Mouse (Mus musculus): ENCODE measurements around the gene Tdgf1. TPM values are rescaled to one million over a fixed set of nuclear protein-coding genes. Genes with fewer than 3 reads are reported as not detected.

The Tdgf1 gene
- total and polyA plus RNA-seq, 2 experiments from 2014 or later: 0.66 TPM; not detected in 1

DNA sequence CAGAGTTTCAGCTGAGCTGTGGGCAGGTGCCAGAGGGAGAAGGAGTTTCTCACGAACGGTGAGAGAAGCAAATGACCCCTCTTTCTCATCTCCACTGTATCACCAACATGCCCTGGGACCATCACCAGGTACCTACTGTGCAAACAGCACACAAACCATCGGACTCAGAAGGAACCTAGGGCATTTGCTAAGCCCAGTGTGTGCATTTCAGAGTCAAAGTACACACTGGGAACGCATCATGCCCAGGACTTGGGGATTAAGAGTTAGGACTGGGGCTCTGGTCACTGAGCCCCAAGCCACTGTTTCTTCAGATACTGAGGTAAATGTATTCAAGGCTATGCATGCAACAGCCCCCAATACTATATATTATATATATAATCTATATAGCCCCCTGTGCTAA, 41.4 kb upstream of the Tdgf1 start:
- Histone ChIP-seq H3K9me3 (ENCODE audit: low read length) (no peaks in the 10 kb centered on the region), H3K4me1 (ENCODE audit: insufficient read depth, low read length) (no peaks in the 10 kb centered on the region), H3K4me2 (ENCODE audit: low read depth, low read length) (no peak overlapping the region), H3K9ac (replicated peaks; ENCODE audit: low read length) (no peak overlapping the region), H3K4me3 (ENCODE audit: low read length) (no peak overlapping the region), H3K36me3 (ENCODE audit: insufficient read depth, low read length) (no peaks in the 10 kb centered on the region), H3K27ac (no peak overlapping the region), H3K27me3 (ENCODE audit: insufficient read depth, low read length) (no peaks in the 10 kb centered on the region)
- ATAC-seq: no peak
- no peak for TF ChIP-seq CTCF (IDR thresholded peaks at IDR 0.05; ENCODE audit: low read depth)
- no peak for DNase-seq (ENCODE audit: low spot score)
- 81% methylated on average over 4 of the region's 4 CpGs for WGBS

DNA sequence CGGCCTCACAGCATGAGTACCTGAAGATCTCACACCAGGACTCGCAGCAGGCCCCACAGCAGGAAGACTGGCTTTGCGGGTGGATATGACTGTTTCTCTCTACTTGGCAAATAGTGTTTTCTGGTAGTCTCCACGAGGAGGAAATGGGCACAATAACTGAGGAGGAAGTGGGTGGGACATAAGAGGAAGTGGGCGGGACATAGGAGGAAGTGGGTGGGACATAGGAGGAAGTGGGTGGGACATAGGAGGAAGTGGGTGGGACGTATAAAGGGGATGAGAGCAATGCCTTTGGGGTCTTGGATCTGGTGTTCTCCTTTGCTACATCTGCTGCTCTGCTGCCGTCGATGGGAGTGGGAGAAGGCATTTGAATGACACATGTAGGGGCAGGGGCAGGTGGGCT, 40.0 kb upstream of the Tdgf1 start:
- Histone ChIP-seq H3K36me3 (ENCODE audit: insufficient read depth, low read length) (no peaks in the 10 kb centered on the region), H3K9ac (replicated peaks; ENCODE audit: low read length) (no peak overlapping the region), H3K9me3 (ENCODE audit: low read length) (no peaks in the 10 kb centered on the region), H3K4me2 (ENCODE audit: low read depth, low read length) (no peak overlapping the region), H3K4me1 (ENCODE audit: insufficient read depth, low read length) (no peaks in the 10 kb centered on the region), H3K4me3 (ENCODE audit: low read length) (no peak overlapping the region), H3K27me3 (ENCODE audit: insufficient read depth, low read length) (no peaks in the 10 kb centered on the region), H3K27ac (no peak overlapping the region)
- WGBS: 88% methylated on average over 8 of the region's 8 CpGs
- no peak for DNase-seq (ENCODE audit: low spot score)
- no peak for TF ChIP-seq CTCF (IDR thresholded peaks at IDR 0.05; ENCODE audit: low read depth)
- no peak for ATAC-seq

DNA sequence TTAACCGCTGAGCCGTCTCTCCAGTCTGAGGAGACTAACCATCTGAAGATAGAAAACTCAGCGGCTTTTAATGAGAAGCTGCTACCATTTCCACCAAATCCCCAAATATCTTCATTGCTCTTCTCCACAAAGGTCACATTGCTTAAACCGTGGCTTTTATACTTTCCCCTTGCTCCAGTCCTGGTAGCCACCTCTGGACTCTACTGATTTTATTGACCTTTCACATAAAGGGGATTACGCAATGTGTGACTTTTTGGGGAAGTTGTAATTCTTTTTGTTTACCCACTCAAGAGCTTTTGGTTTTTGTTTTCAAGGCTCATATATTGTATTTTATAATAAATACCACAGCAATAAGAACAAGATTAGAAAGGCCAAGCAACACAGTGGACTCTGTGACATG, 39.6 kb upstream of the Tdgf1 start:
- TF ChIP-seq CTCF (IDR thresholded peaks at IDR 0.05; ENCODE audit: low read depth): no peak
- no peaks in the 10 kb centered on the region for H3K36me3 ChIP-seq (ENCODE audit: insufficient read depth, low read length)
- H3K4me3 ChIP-seq (ENCODE audit: low read length): no peak overlapping the region
- no peaks in the 10 kb centered on the region for H3K27me3 ChIP-seq (ENCODE audit: insufficient read depth, low read length)
- 90% methylated on average over 5 of the region's 5 CpGs for WGBS
- no peak overlapping the region for H3K4me2 ChIP-seq (ENCODE audit: low read depth, low read length)
- ATAC-seq (no peak), DNase-seq (ENCODE audit: low spot score) (no peak)
- H3K9me3 ChIP-seq (ENCODE audit: low read length): no peaks in the 10 kb centered on the region
- H3K27ac ChIP-seq: no peak overlapping the region
- H3K4me1 ChIP-seq (ENCODE audit: insufficient read depth, low read length): no peaks in the 10 kb centered on the region
- H3K9ac ChIP-seq (replicated peaks; ENCODE audit: low read length): no peak overlapping the region

GRCm38 (mm10) chr9:110984096-110984495, 38.1 kb upstream of the Tdgf1 start:
- H3K4me3 ChIP-seq (ENCODE audit: low read length): no peak overlapping the region
- H3K9ac ChIP-seq (replicated peaks; ENCODE audit: low read length): no peak overlapping the region
- H3K4me1 ChIP-seq (ENCODE audit: insufficient read depth, low read length): no peaks in the 10 kb centered on the region
- no peak overlapping the region for H3K4me2 ChIP-seq (ENCODE audit: low read depth, low read length)
- 91% methylated on average over 9 of the region's 9 CpGs for WGBS
- DNase-seq (ENCODE audit: low spot score): no peak
- no peaks in the 10 kb centered on the region for H3K27me3 ChIP-seq (ENCODE audit: insufficient read depth, low read length)
- H3K36me3 ChIP-seq (ENCODE audit: insufficient read depth, low read length): no peaks in the 10 kb centered on the region
- no peak for TF ChIP-seq CTCF (IDR thresholded peaks at IDR 0.05; ENCODE audit: low read depth)
- H3K9me3 ChIP-seq (ENCODE audit: low read length): no peaks in the 10 kb centered on the region
- no peak overlapping the region for H3K27ac ChIP-seq
- ATAC-seq: no peak

DNA sequence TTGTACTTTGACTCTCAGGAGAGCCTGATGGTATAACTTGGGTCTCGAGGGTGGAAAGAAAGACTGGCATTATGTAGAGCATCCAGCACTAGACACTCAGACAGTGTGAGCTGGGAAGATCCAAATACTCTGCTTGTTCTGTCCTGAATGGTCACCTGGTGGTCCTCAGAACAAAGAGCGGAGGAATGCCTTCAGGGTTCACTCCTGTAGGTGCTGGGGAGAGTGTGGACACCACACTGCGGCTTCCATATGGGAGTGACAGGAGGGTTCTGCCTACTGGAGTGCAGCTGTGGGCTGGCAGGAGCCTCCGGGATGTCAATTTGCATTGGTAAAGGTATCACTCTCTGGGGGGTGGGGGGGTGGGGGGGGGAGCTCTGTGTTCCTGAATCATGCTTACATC, 36.4 kb upstream of the Tdgf1 start:
- DNase-seq (ENCODE audit: low spot score) (no peak), ATAC-seq (no peak)
- 47% methylated on average over 4 of the region's 4 CpGs for WGBS
- no peak overlapping the region for H3K4me2 ChIP-seq (ENCODE audit: low read depth, low read length)
- no peaks in the 10 kb centered on the region for H3K4me1 ChIP-seq (ENCODE audit: insufficient read depth, low read length)
- H3K36me3 ChIP-seq (ENCODE audit: insufficient read depth, low read length): no peaks in the 10 kb centered on the region
- no peaks in the 10 kb centered on the region for H3K9me3 ChIP-seq (ENCODE audit: low read length)
- no peak overlapping the region for H3K27ac ChIP-seq
- no peak for TF ChIP-seq CTCF (IDR thresholded peaks at IDR 0.05; ENCODE audit: low read depth)
- no peak overlapping the region for H3K4me3 ChIP-seq (ENCODE audit: low read length)
- no peak overlapping the region for H3K9ac ChIP-seq (replicated peaks; ENCODE audit: low read length)
- no peaks in the 10 kb centered on the region for H3K27me3 ChIP-seq (ENCODE audit: insufficient read depth, low read length)

GRCm38 (mm10) chr9:110979411-110979810, 33.5 kb upstream of the Tdgf1 start:
- no peak for ATAC-seq
- 94% methylated on average over 11 of the region's 11 CpGs for WGBS
- DNase-seq (ENCODE audit: low spot score): no peak
- Histone ChIP-seq H3K27ac (no peak overlapping the region), H3K36me3 (ENCODE audit: insufficient read depth, low read length) (no peaks in the 10 kb centered on the region), H3K9ac (replicated peaks; ENCODE audit: low read length) (no peak overlapping the region), H3K27me3 (ENCODE audit: insufficient read depth, low read length) (no peaks in the 10 kb centered on the region), H3K4me1 (ENCODE audit: insufficient read depth, low read length) (no peaks in the 10 kb centered on the region), H3K4me3 (ENCODE audit: low read length) (no peak overlapping the region), H3K4me2 (ENCODE audit: low read depth, low read length) (no peak overlapping the region), H3K9me3 (ENCODE audit: low read length) (no peaks in the 10 kb centered on the region)
- no peak for TF ChIP-seq CTCF (IDR thresholded peaks at IDR 0.05; ENCODE audit: low read depth)

DNA sequence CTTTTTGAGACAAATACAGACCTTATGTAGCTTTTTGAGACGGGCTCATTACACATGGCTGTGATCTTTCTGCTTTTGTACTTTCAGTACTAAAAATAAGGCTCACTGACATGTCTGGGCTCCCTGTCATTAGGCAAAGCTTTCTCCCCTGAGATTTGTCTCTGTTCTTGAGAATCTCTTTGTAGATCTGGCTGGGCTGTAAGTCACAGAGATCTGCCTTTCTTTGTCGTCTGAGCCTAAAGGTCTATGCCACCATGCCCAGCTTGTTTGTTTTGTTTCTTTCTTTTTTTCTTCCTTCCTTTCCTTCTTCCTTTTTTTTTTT, 19.9 kb upstream of the Tdgf1 start:
- Histone ChIP-seq H3K4me1 (ENCODE audit: insufficient read depth, low read length) (no peaks in the 10 kb centered on the region), H3K9ac (replicated peaks; ENCODE audit: low read length) (no peak overlapping the region), H3K4me3 (ENCODE audit: low read length) (no peak overlapping the region), H3K36me3 (ENCODE audit: insufficient read depth, low read length) (no peaks in the 10 kb centered on the region), H3K27me3 (ENCODE audit: insufficient read depth, low read length) (no peaks in the 10 kb centered on the region), H3K4me2 (ENCODE audit: low read depth, low read length) (no peak overlapping the region), H3K9me3 (ENCODE audit: low read length) (no peaks in the 10 kb centered on the region), H3K27ac (no peak overlapping the region)
- DNase-seq (ENCODE audit: low spot score): no peak
- WGBS: 79% methylated on average over 2 of the region's 2 CpGs
- TF ChIP-seq CTCF (IDR thresholded peaks at IDR 0.05; ENCODE audit: low read depth): no peak
- no peak for ATAC-seq
